Mouse (Mus musculus) R1 (cell line): ENCODE results near the gene Irf2bp1.
A peak's percentile ranks its signal among the peaks of the same experiment; 100 is the strongest.

Experiments used
- DNase-seq: peaks from one replicate; pipeline ENCODE4 v3.0.0-alpha.2; 2018; ENCODE audit warnings: low read depth, low spot score

Gene Irf2bp1

GRCm38 (mm10) chr7:19003902-19004630, at the start of gene Irf2bp1:
Irf2bp1 (plus strand) TSS chr7:19004044.
- peak; percentile 96 for DNase-seq

- peak; percentile 67 for DNase-seq
Observed at GRCm38 (mm10) chr7:18957569-18958383, 46.1 kb upstream of the Irf2bp1 start.

GRCm38 (mm10) chr7:18958384-18958766, 45.5 kb upstream of the Irf2bp1 start:
- peak; percentile 56 for DNase-seq

GRCm38 (mm10) chr7:18959446-18959845, 44.4 kb upstream of the Irf2bp1 start:
- no peak for DNase-seq

GRCm38 (mm10) chr7:18962171-18962792, 41.6 kb upstream of the Irf2bp1 start:
- peak; percentile 64 for DNase-seq

- DNase-seq = no peak
Observed at GRCm38 (mm10) chr7:18962795-18963194, 41.0 kb upstream of the Irf2bp1 start.

GRCm38 (mm10) chr7:18963294-18963843, 40.5 kb upstream of the Irf2bp1 start:
- DNase-seq = peak; percentile 58

- no peak for DNase-seq
Observed at GRCm38 (mm10) chr7:18965312-18965711, 38.5 kb upstream of the Irf2bp1 start.

- no peak for DNase-seq
Observed at GRCm38 (mm10) chr7:18967603-18968002, 36.2 kb upstream of the Irf2bp1 start.

- DNase-seq = peak; percentile 58
Observed at GRCm38 (mm10) chr7:18970956-18971355, 32.9 kb upstream of the Irf2bp1 start.

- no peak for DNase-seq
Observed at GRCm38 (mm10) chr7:18978381-18978780, 25.5 kb upstream of the Irf2bp1 start.

GRCm38 (mm10) chr7:18986503-18986902, 17.3 kb upstream of the Irf2bp1 start:
- no peak for DNase-seq

- DNase-seq = no peak
Observed at GRCm38 (mm10) chr7:18987100-18987499, 16.7 kb upstream of the Irf2bp1 start, which contains the start of gene Nanos2. Nanos2 (plus strand) TSS chr7:18987400.

GRCm38 (mm10) chr7:18987747-18988146, 16.1 kb upstream of the Irf2bp1 start:
- no peak for DNase-seq

GRCm38 (mm10) chr7:18988780-18989179, 15.1 kb upstream of the Irf2bp1 start:
- DNase-seq = no peak

- DNase-seq = no peak
Observed at GRCm38 (mm10) chr7:18989995-18990394, 13.8 kb upstream of the Irf2bp1 start.

- DNase-seq = peak; percentile 100
Observed at GRCm38 (mm10) chr7:18990601-18991295, 13.1 kb upstream of the Irf2bp1 start, which contains the start of gene Mypop. Mypop (plus strand) TSS chr7:18991245.

GRCm38 (mm10) chr7:18991660-18992293, 12.1 kb upstream of the Irf2bp1 start:
- DNase-seq = peak; percentile 28

GRCm38 (mm10) chr7:18992294-18992675, 11.6 kb upstream of the Irf2bp1 start:
- peak; percentile 39 for DNase-seq

- no peak for DNase-seq
Observed at GRCm38 (mm10) chr7:18993036-18993435, 10.8 kb upstream of the Irf2bp1 start.

GRCm38 (mm10) chr7:18998835-18999234, 5.0 kb upstream of the Irf2bp1 start:
- DNase-seq = peak; percentile 40
